Mouse (Mus musculus) G1E (cell line): ENCODE results near the gene Iqcc. TPM values are rescaled to one million over a fixed set of nuclear protein-coding genes. Genes with fewer than 3 reads are reported as not detected.

Experiments used
- ATAC-seq: 2 replicates; pipeline ENCODE4 v1.8.0; 2016; ENCODE audit warnings: mild to moderate bottlenecking; ENCODE audit not compliant: insufficient number of reproducible peaks, poor library complexity, low FRiP score, severe bottlenecking; ENCODE audit errors: extremely low read depth
- DNase-seq: peaks from one replicate; pipeline ENCODE4 v3.0.0; 2012; ENCODE audit warnings: low spot score
- H3K27me3 ChIP-seq: 2 replicates; pipeline ENCODE4 v1.6.1; 2012; ENCODE audit warnings: mild to moderate bottlenecking, low read length, inconsistent platforms; ENCODE audit not compliant: insufficient read depth
- H3K36me3 ChIP-seq: replicated peaks from 2 replicates; pipeline ENCODE3; 2012; ENCODE audit warnings: mild to moderate bottlenecking, inconsistent platforms
- H3K4me1 ChIP-seq: 2 replicates; pipeline ENCODE4 v1.6.1; 2012; ENCODE audit warnings: low read depth, low read length, inconsistent platforms, mixed read lengths; ENCODE audit not compliant: insufficient read depth
- H3K4me3 ChIP-seq: 2 replicates; pipeline ENCODE4 v1.5.1; 2012; ENCODE audit warnings: low read depth, mild to moderate bottlenecking, inconsistent platforms, low read length, moderate library complexity, mixed read lengths
- H3K9me3 ChIP-seq: replicated peaks from 2 replicates; pipeline ENCODE4 v1.6.1; 2012; ENCODE audit warnings: inconsistent platforms
- CTCF ChIP-seq: IDR thresholded peaks from 2 replicates; pipeline ENCODE4 v1.5.1; 2012; ENCODE audit warnings: low read depth, low read length, inconsistent platforms, mixed read lengths
- GATA1 ChIP-seq: IDR thresholded peaks from 2 replicates; pipeline ENCODE4 v1.6.1; 2012; ENCODE audit warnings: borderline replicate concordance, low read length, inconsistent platforms, mixed read lengths
- GATA2 ChIP-seq: IDR thresholded peaks from 2 replicates; pipeline ENCODE4 v1.6.1; 2012; ENCODE audit warnings: low read depth, low read length, inconsistent platforms, borderline replicate concordance
- POLR2AphosphoS5 ChIP-seq: IDR thresholded peaks from 2 replicates; pipeline ENCODE4 v1.6.1; 2012; ENCODE audit warnings: low read depth, low read length, inconsistent platforms; ENCODE audit not compliant: insufficient replicate concordance
- TAL1 ChIP-seq: conservative IDR thresholded peaks from 2 replicates; pipeline ENCODE4 v1.6.1; 2012; ENCODE audit warnings: low read depth, low read length, inconsistent platforms, mixed read lengths
- polyA plus RNA-seq: library from polyadenylated mRNA; stranded (reverse); fragments of >175 nt; gene quantifications from 2 replicates; pipeline ENCODE4 v1.2.3, GENCODE M21; 2012
- total RNA-seq, 2 experiments: library from RNA; stranded (forward) in 1 of 2; stranded (reverse) in 1 of 2; fragments of 200-1000 nt in 1 of 2; fragments of >200 nt in 1 of 2; fragmentation: Nextera tagmentation in 1 of 2; gene quantifications; 2 replicates each; pipeline ENCODE4 v1.2.3; 2014 to 2017

Gene Iqcc
- total and polyA plus RNA-seq, 3 experiments, result 8.8 to 35.0 (median 23.6) TPM

DNA sequence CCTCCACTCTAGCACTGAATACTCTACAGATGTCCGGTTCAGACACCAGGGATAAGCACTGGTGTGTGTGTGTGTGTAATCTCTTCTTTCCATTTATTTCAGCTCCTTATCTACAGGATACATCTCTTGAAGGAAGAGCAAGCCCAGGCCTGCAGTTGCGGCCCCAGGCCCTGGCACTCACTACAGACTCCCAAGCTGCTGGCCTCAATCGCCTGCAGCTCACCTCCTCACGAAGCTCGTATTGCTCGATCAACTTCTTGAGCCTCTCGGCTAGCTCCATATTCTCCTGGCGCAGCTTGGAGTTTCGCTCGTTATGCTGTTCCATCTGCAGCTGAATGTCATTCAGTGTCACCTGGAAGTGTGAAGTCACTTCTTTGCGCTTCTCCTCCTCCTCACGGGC, 13.0 kb upstream of the Iqcc start:
- H3K4me3 ChIP-seq, result no peak overlapping the region
- H3K4me1 ChIP-seq, result peaks cover 57% of the 10 kb centered on the region
- H3K27me3 ChIP-seq, result no peaks in the 10 kb centered on the region; the same call in 1 of the 2 replicates
- DNase-seq (no peak), ATAC-seq (0 out of 2 replicates have a peak, but pooled peaks have one; percentile 4)
- H3K36me3 ChIP-seq, result peaks cover 97% of the 10 kb centered on the region
- TF ChIP-seq POLR2AphosphoS5 (no peak), GATA1 (no peak), GATA2 (no peak), CTCF (no peak), TAL1 (no peak)
- no peaks in the 10 kb centered on the region for H3K9me3 ChIP-seq

DNA sequence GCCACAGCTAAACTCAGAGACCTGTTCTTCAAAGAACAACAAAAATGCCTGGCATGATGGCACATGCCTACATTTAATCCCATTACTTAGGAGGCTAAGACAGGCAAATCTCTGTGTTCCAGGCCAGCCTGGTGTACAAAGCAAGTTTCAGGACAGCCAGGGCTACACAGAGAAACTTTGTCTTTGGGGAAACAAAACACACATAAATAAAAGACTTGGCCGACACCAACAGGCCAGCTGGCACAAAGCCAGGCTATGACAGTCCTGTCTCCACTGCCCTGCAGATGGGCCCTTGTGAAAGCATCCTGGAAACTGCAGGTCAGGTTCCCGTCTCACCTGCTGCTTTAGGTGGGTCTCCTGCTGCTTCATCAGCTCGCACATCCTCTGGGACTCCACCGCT, 12.0 kb upstream of the Iqcc start:
- peaks cover 97% of the 10 kb centered on the region for H3K36me3 ChIP-seq
- H3K4me1 ChIP-seq, result peaks cover 55% of the 10 kb centered on the region
- no peak for TF ChIP-seq TAL1
- no peak for TF ChIP-seq GATA1
- TF ChIP-seq CTCF, result no peak
- no peak for TF ChIP-seq GATA2
- no peak for TF ChIP-seq POLR2AphosphoS5
- DNase-seq (no peak), ATAC-seq (no peak)
- no peaks in the 10 kb centered on the region for H3K9me3 ChIP-seq
- no peaks in the 10 kb centered on the region; the same call in 1 of the 2 replicates for H3K27me3 ChIP-seq
- H3K4me3 ChIP-seq, result no peak overlapping the region

DNA sequence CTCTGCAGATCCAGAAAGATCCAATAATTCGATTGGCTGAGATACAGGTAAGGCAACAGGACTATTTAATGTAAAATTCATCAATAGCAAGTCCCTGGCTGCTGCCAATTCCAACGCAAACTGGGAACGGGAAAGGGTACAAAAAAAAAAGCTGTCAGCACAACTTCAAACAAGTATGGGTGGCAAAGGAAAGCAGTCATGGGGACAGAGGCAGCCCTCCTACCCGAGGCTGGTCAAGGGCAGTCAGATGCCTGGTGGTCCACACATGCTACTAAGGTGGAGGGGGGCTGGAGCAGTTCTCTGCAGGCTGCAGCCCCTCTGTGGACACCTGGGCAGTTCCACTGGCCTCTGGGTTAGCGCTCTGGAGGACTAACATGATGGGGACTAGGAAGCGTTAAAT, 7.1 kb upstream of the Iqcc start:
- H3K36me3 ChIP-seq, result peaks cover 94% of the 10 kb centered on the region
- ATAC-seq (no peak), DNase-seq (no peak)
- no peaks in the 10 kb centered on the region for H3K9me3 ChIP-seq
- peaks cover 53% of the 10 kb centered on the region for H3K4me1 ChIP-seq
- H3K4me3 ChIP-seq, result no peak overlapping the region
- no peaks in the 10 kb centered on the region; the same call in 1 of the 2 replicates for H3K27me3 ChIP-seq
- TF ChIP-seq POLR2AphosphoS5 (no peak), CTCF (no peak), GATA1 (no peak), TAL1 (no peak), GATA2 (no peak)

DNA sequence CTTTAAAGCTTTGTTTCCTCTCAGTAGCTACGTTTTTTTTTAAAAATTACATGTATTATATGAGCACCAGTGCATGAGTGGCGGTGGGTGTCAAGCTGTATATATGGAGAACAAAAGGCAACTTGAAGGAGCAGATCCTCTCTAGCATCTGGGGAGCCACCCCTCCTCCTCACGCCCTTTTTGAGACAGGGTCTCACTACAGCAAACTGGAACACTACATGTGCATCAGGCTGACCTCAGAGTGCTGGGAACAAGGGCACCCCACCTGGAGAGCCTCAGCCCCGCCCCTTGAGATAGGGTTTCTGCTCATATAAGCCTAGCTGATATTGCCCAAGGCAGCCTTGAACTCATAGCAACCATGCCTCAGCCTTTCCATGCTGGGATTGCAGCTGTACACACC, 6.6 kb upstream of the Iqcc start:
- DNase-seq (no peak), ATAC-seq (no peak)
- Histone ChIP-seq H3K27me3 (no peaks in the 10 kb centered on the region; the same call in 1 of the 2 replicates), H3K4me3 (no peak overlapping the region), H3K4me1 (peaks cover 58% of the 10 kb centered on the region), H3K36me3 (peaks cover 94% of the 10 kb centered on the region), H3K9me3 (no peaks in the 10 kb centered on the region)
- TF ChIP-seq GATA1 (no peak), CTCF (no peak), POLR2AphosphoS5 (no peak), TAL1 (no peak), GATA2 (no peak)

DNA sequence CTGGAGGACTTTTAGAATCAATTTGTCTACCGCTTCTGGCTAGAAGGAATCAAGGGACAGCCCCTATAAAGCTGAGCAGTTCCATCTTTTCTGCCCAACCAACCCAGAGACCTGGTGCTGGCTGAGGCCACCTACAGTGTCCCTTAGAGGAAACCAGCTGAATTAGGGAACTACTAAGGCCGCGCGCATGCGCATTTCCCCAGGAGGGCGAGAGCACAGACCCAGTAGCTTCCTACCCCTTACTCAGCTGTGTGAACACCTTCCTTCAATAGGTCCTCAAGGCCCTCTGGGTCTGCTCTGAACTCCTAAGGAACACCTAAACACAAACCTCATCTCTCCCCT, 6.1 kb upstream of the Iqcc start:
- ATAC-seq, result no peak
- Histone ChIP-seq H3K36me3 (peaks cover 92% of the 10 kb centered on the region), H3K4me1 (peaks cover 56% of the 10 kb centered on the region), H3K4me3 (no peak overlapping the region), H3K9me3 (no peaks in the 10 kb centered on the region), H3K27me3 (no peaks in the 10 kb centered on the region; the same call in 1 of the 2 replicates)
- peak; percentile 19 for DNase-seq
- TF ChIP-seq CTCF (no peak), TAL1 (no peak), GATA2 (no peak), POLR2AphosphoS5 (no peak), GATA1 (no peak)

GRCm38 (mm10) chr4:129624281-129625028, 5.6 kb upstream of the Iqcc start:
- peak; percentile 76 for DNase-seq
- Histone ChIP-seq H3K4me1 (peaks cover 60% of the 10 kb centered on the region), H3K4me3 (peak overlapping the region; percentile 62; the same call in 1 of the 2 replicates), H3K27me3 (no peaks in the 10 kb centered on the region; the same call in 1 of the 2 replicates), H3K9me3 (no peaks in the 10 kb centered on the region), H3K36me3 (peaks cover 86% of the 10 kb centered on the region)
- peak; percentile 98 for ATAC-seq
- TF ChIP-seq CTCF (no peak), TAL1 (no peak), POLR2AphosphoS5 (no peak), GATA2 (no peak), GATA1 (no peak)
